Mouse (Mus musculus): ENCODE results near the gene Fam71a.

DNA sequence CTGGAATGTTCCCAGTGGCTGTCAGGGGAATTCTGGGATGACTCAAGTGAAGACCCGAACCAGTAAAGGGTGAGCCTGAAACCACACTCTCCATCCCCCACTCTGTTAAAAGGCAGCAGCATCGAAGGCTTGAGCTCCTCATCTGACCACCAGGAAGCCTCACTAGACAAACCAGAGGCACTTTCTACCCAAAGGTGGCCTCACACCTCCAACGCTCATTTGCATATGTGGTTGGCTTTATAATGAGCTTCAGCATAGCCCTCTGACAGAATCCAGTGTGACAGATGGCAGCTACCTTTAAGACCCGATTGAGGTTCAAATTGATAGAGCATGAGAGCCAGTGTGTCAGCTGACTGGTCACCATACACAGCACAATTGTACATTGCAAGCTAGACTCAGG lies 40.3 kb downstream of the Fam71a start:
- TF ChIP-seq CTCF (IDR thresholded peaks at IDR 0.05; ENCODE audit: low read depth) (no peak), EP300 (optimal IDR thresholded peaks at IDR 0.05) (no peak)

All from stomach, postnatal 0 days (tissue).